Mouse (Mus musculus) bone marrow, adult 2 months (tissue): ENCODE measurements around the gene Bex3. TPM values are rescaled to one million over a fixed set of nuclear protein-coding genes. Genes with fewer than 3 reads are reported as not detected.
"Not testable (repeated sequence)": the region's sequence is repeated elsewhere in the genome, so short reads cannot be mapped to it uniquely, and the experiment has no call there.

Experiments used
- H3K27ac ChIP-seq: fragments of 200-500 bp; 2 replicates; pipeline ENCODE4 v1.5.1; 2012; ENCODE audit warnings: low read depth, mild to moderate bottlenecking, control low read depth, inconsistent platforms, low read length; ENCODE audit not compliant: control insufficient read depth, poor library complexity, insufficient read depth
- H3K4me1 ChIP-seq: fragments of 200-500 bp; 2 replicates; pipeline ENCODE4 v1.6.1; 2011; ENCODE audit warnings: low read length; ENCODE audit not compliant: control insufficient read depth, insufficient read depth
- H3K4me3 ChIP-seq: fragments of 200-500 bp; replicated peaks from 2 replicates; pipeline ENCODE3; 2011; ENCODE audit warnings: mild to moderate bottlenecking, low read depth, low read length, control low read depth; ENCODE audit not compliant: control insufficient read depth
- CTCF ChIP-seq: fragments of 200-500 bp; IDR thresholded peaks from 2 replicates; pipeline ENCODE4 v1.5.1; 2011; ENCODE audit warnings: low read length, control low read depth; ENCODE audit not compliant: control insufficient read depth, insufficient read depth
- POLR2A ChIP-seq: fragments of 200-500 bp; IDR thresholded peaks from 2 replicates; pipeline ENCODE4 v1.6.1; 2011; ENCODE audit warnings: low read depth, mild to moderate bottlenecking, control low read depth, low read length, borderline replicate concordance; ENCODE audit not compliant: control insufficient read depth
- WGBS: fragments of 180-500 bp; shearing (Covaris S2); methylation state at CpG from one replicate; pipeline ENCODE4 v1.1.7; 2018; 5-methylcytosine and 5-hydroxymethylcytosine counted together
- polyA plus RNA-seq: library from polyadenylated mRNA; stranded (reverse); fragments of >200 nt; gene quantifications from 2 replicates; pipeline ENCODE4 v1.2.4, GENCODE M21; 2011; ENCODE audit warnings: low replicate concordance; ENCODE audit not compliant: missing spikeins, insufficient read depth, insufficient read length

Gene Bex3
- polyA plus RNA-seq, 1 experiment: 68.7 TPM

DNA sequence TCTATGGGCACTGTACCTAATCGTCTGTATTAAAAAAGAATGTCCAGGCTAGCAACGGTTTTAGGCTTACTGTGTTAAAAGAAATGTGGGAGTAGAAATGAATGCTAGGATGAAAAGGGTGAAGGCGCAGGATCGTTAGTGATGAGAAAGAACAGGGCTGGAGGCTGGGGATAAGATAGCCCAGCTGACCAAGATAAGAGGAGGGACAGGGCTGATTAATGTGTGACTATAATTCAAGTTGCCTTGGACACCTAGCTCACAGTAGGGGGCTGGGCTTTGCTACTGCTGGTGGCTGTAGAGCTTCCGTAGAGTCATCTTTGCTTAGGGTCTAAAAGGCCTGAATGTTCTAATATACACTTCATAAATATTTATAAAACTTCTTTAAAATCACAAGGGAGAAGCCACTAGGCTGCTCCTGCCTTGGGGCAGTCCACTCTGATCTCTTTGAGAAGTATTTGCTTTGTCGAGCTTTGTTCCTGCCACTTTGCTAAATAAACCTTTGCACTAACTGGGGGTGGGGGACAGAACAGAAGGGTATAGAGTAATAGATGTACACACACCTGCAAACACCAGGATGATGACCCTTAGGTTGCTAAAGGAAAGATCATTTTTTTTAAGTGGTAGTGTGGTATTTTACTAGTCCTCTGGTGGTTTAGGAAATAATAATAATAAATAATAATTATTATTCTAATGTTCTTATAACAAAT lies 17.9 kb upstream of the Bex3 start:
- Histone ChIP-seq H3K27ac (no peak overlapping the region), H3K4me3 (no peak overlapping the region), H3K4me1 (no peaks in the 10 kb centered on the region)
- TF ChIP-seq POLR2A (no peak), CTCF (no peak)
- 61% methylated on average over 6 of the region's 6 CpGs for WGBS

- no peak overlapping the region for H3K4me3 ChIP-seq
- TF ChIP-seq POLR2A (no peak), CTCF (no peak)
- no peaks in the 10 kb centered on the region for H3K4me1 ChIP-seq
- 64% methylated on average over 5 of the region's 5 CpGs for WGBS
- H3K27ac ChIP-seq: no peak overlapping the region
Observed at GRCm38 (mm10) chrX:136267720-136268119, 2.3 kb upstream of the Bex3 start.

DNA sequence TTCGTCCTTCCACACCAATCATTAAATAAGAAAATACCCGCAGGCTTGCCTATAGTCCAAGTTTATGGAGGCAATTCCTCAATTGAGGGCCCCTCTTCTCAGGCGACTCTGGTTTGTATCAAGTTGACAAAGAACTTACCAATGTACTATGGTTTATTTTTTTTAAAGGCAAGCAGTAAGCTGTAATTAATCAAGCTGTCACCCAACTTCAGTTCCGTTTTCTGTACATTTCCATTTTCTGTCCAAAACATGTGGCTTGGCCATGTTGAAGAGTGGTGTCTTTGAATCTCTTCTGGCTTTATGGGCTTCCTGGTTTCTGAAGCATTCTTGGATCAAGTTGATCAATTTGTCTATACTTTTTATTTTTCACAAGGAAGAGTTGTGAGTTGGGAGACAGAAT lies 1.9 kb upstream of the Bex3 start:
- Histone ChIP-seq H3K4me3 (no peak overlapping the region), H3K4me1 (no peaks in the 10 kb centered on the region)
- TF ChIP-seq CTCF (no peak), POLR2A (no peak)

GRCm38 (mm10) chrX:136270393-136271111 lies 499 bp downstream of the Bex3 start:
- H3K4me3 ChIP-seq, H3K27ac ChIP-seq, H3K4me1 ChIP-seq: not testable (repeated sequence)
- 20% methylated on average over 10 of the region's 60 CpGs for WGBS

More for the DNA sequence above, 1.9 kb upstream of the Bex3 start:
- no peak overlapping the region for H3K27ac ChIP-seq
- 45% methylated on average over 4 of the region's 4 CpGs for WGBS

- no peak overlapping the region for H3K27ac ChIP-seq
- no peaks in the 10 kb centered on the region for H3K4me1 ChIP-seq
- no peak overlapping the region for H3K4me3 ChIP-seq
- 43% methylated on average over 3 of the region's 3 CpGs for WGBS
- TF ChIP-seq CTCF: no peak
- no peak for TF ChIP-seq POLR2A
Observed at GRCm38 (mm10) chrX:136274542-136274941, 4.5 kb downstream of the Bex3 start.

DNA sequence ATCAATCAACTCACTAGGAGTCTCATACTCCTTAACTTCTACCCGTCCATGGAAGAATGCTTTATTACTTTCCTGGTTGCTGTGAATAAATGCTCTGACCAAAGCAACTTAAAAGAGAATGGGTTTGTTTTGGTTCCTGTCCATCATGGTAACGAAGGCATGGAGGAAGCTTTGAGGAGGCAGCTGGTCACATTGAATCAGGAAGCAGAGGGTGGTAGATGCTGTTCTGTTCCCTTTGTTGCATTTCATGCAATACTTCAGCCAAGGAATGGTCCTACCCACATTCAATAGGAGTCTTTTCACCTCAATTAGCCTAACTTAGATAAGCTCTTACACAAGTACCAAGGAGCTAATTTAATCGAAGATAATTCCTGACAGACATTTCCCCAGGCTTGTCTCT lies 5.3 kb downstream of the Bex3 start:
- 55% methylated on average over 3 of the region's 3 CpGs for WGBS
- Histone ChIP-seq H3K27ac (no peak overlapping the region), H3K4me1 (no peaks in the 10 kb centered on the region), H3K4me3 (no peak overlapping the region)
- no peak for TF ChIP-seq CTCF
- TF ChIP-seq POLR2A: no peak

GRCm38 (mm10) chrX:136277577-136277976 lies 7.5 kb downstream of the Bex3 start:
- no peak for TF ChIP-seq POLR2A
- TF ChIP-seq CTCF: no peak
- H3K4me1 ChIP-seq: no peaks in the 10 kb centered on the region
- no peak overlapping the region for H3K27ac ChIP-seq
- H3K4me3 ChIP-seq: no peak overlapping the region
- 74% methylated on average over 7 of the region's 7 CpGs for WGBS

DNA sequence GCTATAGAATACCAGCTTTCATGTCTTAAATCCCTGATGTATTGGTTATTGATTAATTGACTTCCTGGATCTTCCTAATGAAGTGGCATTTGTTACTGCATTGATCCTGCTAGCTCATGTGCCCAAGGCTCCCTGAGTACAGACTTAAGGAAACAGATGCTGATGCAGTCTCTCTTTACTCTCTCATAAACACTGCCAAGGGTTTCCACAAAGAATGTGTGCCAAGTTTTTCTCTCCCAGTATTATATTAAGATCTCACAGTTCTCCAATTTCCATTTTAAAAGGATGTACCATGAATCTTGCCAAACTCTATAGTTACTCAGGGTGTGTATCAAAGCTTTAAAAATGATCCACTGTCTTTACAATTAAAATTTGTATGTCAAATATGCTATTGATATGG lies 8.3 kb downstream of the Bex3 start:
- Histone ChIP-seq H3K27ac (no peak overlapping the region), H3K4me3 (no peak overlapping the region), H3K4me1 (no peaks in the 10 kb centered on the region)
- TF ChIP-seq CTCF (no peak), POLR2A (no peak)
